Mouse (Mus musculus) megakaryocyte, embryonic 14.5 days (primary cell): ENCODE results near the gene Cln5.

Source experiments
- FLI1 ChIP-seq: IDR thresholded peaks from 2 replicates; pipeline ENCODE4 v1.6.1; 2012; ENCODE audit warnings: low read length, inconsistent platforms, mixed read lengths
- GATA1 ChIP-seq: IDR thresholded peaks from 3 replicates; pipeline ENCODE4 v1.6.1; 2012; ENCODE audit warnings: mixed read lengths, low read length, inconsistent platforms, borderline replicate concordance

- TF ChIP-seq GATA1 (no peak), FLI1 (no peak)
Measured at GRCm38 (mm10) chr14:103029203-103029602, 40.8 kb upstream of the Cln5 start.
